Mouse (Mus musculus) stomach, postnatal 0 days (tissue): ENCODE results near the gene Cactin.
A peak's percentile ranks its signal among the peaks of the same experiment; 100 is the strongest.

ENCODE experiments used
- CTCF ChIP-seq: IDR thresholded peaks from 2 replicates; pipeline ENCODE4 v1.5.1; 2016; ENCODE audit warnings: antibody characterized with exemption, low read depth, mild to moderate bottlenecking, moderate library complexity
- EP300 ChIP-seq: optimal IDR thresholded peaks from 2 replicates; pipeline ENCODE3; 2016; ENCODE audit warnings: antibody characterized with exemption

DNA sequence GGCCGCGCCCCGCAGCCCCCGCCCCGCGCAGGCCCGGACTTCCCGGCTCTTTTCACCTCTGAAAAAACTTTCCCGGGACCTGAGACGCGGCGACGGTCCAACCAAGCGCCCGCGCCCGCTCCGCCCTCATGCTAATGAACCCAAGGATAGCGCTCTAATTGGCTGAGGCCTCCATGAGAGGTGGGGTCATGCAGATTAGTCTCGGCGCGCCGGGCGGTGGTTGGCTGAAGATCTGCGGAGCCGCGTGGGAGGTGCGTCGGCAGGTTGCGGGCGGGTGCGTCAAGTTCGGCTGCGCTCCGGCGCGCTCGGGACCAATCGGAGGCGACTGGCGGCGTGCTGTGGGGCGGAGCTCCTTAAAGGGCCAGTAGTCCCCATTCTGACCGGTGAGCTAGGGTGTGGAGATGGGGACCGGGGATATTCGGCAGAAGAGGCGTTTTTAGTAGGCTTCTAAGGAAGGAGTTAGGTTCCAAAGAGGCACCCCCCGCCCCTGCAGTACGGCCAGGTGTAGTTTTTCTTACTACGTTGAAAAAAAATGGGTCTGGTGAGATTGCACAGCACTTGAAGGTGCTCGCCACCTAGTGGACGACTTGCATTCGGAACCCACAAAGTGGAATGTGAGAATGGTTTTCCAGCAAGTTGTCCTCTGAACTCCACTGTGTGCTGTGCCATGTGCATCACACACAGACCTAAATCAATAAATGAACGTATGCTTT is 29.6 kb downstream of the Cactin start, which contains the start of gene Hmg20b:
- TF ChIP-seq CTCF: peak; percentile 91
- no peak for TF ChIP-seq EP300
